Mouse (Mus musculus): ENCODE results near the gene Acsbg1.

- TF ChIP-seq CTCF (IDR thresholded peaks at IDR 0.05; ENCODE audit: low read depth, low read length) (no peak), POLR2A (IDR thresholded peaks at IDR 0.05; ENCODE audit: extremely low read depth, insufficient read depth, low read length) (no peak)
Observed at GRCm38 (mm10) chr9:54658773-54659172, 2.9 kb downstream of the Acsbg1 start.

Data from liver, adult 2 months (tissue).